Mouse (Mus musculus) right cerebral cortex, postnatal 10 days (tissue): ENCODE measurements around the gene Eps8l3.
"Not testable (repeated sequence)": the region's sequence is repeated elsewhere in the genome, so short reads cannot be mapped to it uniquely, and the experiment has no call there.

Experiments
- DNase-seq, 2 experiments: peaks; one replicate each; pipeline ENCODE4 v3.0.0; 2021; ENCODE audit warnings: low spot score in 2 of 2

Gene Eps8l3

GRCm38 (mm10) chr3:107853232-107854181 is 23.5 kb upstream of the Eps8l3 start:
- DNase-seq, result no peak

GRCm38 (mm10) chr3:107855368-107855767 is 21.7 kb upstream of the Eps8l3 start:
- DNase-seq, result no peak

GRCm38 (mm10) chr3:107857646-107858045 is 19.4 kb upstream of the Eps8l3 start:
- DNase-seq, result no peak

GRCm38 (mm10) chr3:107861483-107861882 is 15.5 kb upstream of the Eps8l3 start:
- DNase-seq, result not testable (repeated sequence)

GRCm38 (mm10) chr3:107862471-107862870 is 14.6 kb upstream of the Eps8l3 start:
- DNase-seq, result no peak

GRCm38 (mm10) chr3:107863471-107863870 is 13.6 kb upstream of the Eps8l3 start:
- DNase-seq, result no peak

- DNase-seq, result peak; percentile 93 to 95
Measured at GRCm38 (mm10) chr3:107863898-107864603, 13.0 kb upstream of the Eps8l3 start.

GRCm38 (mm10) chr3:107865364-107866091 is 11.5 kb upstream of the Eps8l3 start:
- peak; percentile 50 to 64 for DNase-seq

- peak; percentile 90 to 92 for DNase-seq
Measured at GRCm38 (mm10) chr3:107867086-107867485, 9.9 kb upstream of the Eps8l3 start.

GRCm38 (mm10) chr3:107868452-107868851 is 8.6 kb upstream of the Eps8l3 start:
- peak in 1 of 2 experiments; percentile 43 for DNase-seq

- DNase-seq, result peak; percentile 59 to 76
Measured at GRCm38 (mm10) chr3:107869097-107869496, 7.9 kb upstream of the Eps8l3 start.

- DNase-seq, result no peak
Measured at GRCm38 (mm10) chr3:107869925-107870324, 7.1 kb upstream of the Eps8l3 start.

GRCm38 (mm10) chr3:107873335-107874251 is 3.4 kb upstream of the Eps8l3 start:
- DNase-seq, result no peak

GRCm38 (mm10) chr3:107875231-107875630 is 1.8 kb upstream of the Eps8l3 start:
- DNase-seq, result no peak

- no peak for DNase-seq
Measured at GRCm38 (mm10) chr3:107877747-107878736, 1.0 kb downstream of the Eps8l3 start.

GRCm38 (mm10) chr3:107887674-107888495 is 10.9 kb downstream of the Eps8l3 start:
- DNase-seq, result peak; percentile 86 to 92

GRCm38 (mm10) chr3:107889236-107889635 is 12.2 kb downstream of the Eps8l3 start:
- DNase-seq, result not testable (repeated sequence)

GRCm38 (mm10) chr3:107895194-107895719 is 18.2 kb downstream of the Eps8l3 start:
- DNase-seq, result no peak
